Mouse (Mus musculus) stomach, postnatal 0 days (tissue): ENCODE results near the gene Gm13889.
A peak's percentile ranks its signal among the peaks of the same experiment; 100 is the strongest.

Experiments used
- CTCF ChIP-seq: IDR thresholded peaks from 2 replicates; pipeline ENCODE4 v1.5.1; 2016; ENCODE audit warnings: antibody characterized with exemption, low read depth, mild to moderate bottlenecking, moderate library complexity
- EP300 ChIP-seq: optimal IDR thresholded peaks from 2 replicates; pipeline ENCODE3; 2016; ENCODE audit warnings: antibody characterized with exemption

DNA sequence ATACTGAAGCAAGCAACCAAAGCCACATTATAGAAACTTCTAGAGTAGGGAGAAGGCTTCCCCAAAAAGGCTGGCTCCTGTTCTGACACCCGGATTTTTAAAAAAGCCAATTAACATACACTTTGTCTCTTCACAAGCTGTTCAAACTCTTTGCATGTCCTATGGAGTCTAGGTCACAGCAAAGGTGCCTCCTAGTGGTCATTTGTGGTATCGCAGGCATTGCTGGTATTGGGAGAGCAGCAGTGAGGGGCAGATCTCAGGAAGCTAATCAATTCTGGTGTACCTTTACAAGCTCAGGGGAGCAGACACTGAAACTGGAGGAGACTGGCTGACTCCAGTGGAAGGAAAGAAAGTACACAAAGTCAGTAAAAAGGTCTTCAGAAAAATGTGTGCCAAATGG lies 45.3 kb upstream of the Gm13889 start:
- TF ChIP-seq CTCF (peak; percentile 98), EP300 (no peak)
